9 mouse cellular contexts compared by ENCODE assay signal in genomic region chr15:99096831-99097500, GRCm38 (mm10). TPM values are rescaled to one million over a fixed set of nuclear protein-coding genes. Genes with fewer than 3 reads are reported as not detected.
DNase-seq lines count a peak whose midpoint lies in the region; ATAC-seq lines count a peak whose summit lies in the region.
"Had no signal": no experiment of that assay in that cellular context is flagged by ENCODE, and none has a peak within 500 bp of the region (broad histone marks: within the 10 kb centered on the region; RNA-seq: fewer than 3 reads in every experiment).

No protein-coding gene starts in this region.

- peak overlapping the region; percentile 48 for H3K4me3 ChIP-seq in heart, embryonic 12.5 days
- peak overlapping the region; percentile 25 for H3K4me3 ChIP-seq in hindbrain, embryonic 11.5 days (ENCODE audit: low read depth, low read length)
- H3K4me3 ChIP-seq in liver, embryonic 11.5 days (ENCODE audit: low read depth, low read length), result peak overlapping the region; percentile 45
- H3K4me3 ChIP-seq in stomach, embryonic 14.5 days (ENCODE audit: low read depth, low read length), result peak overlapping the region; percentile 34

- peaks cover 75% of the 10 kb centered on the region for H3K27me3 ChIP-seq in heart, embryonic 12.5 days (replicated peaks)
- H3K27me3 ChIP-seq in hindbrain, embryonic 11.5 days (ENCODE audit: control insufficient read depth, insufficient read depth, low read length), result peaks cover 40% of the 10 kb centered on the region
- peaks cover 87% of the 10 kb centered on the region for H3K27me3 ChIP-seq in liver, embryonic 11.5 days (replicated peaks; ENCODE audit: control insufficient read depth, insufficient read depth, low read length)
- peaks cover 65% of the 10 kb centered on the region for H3K27me3 ChIP-seq in stomach, embryonic 14.5 days (ENCODE audit: control insufficient read depth, insufficient read depth, low read length)

- H3K9ac ChIP-seq in heart, embryonic 12.5 days, result peak overlapping the region; percentile 61
- peak overlapping the region; percentile 47 for H3K9ac ChIP-seq in hindbrain, embryonic 11.5 days (ENCODE audit: low read depth, low read length)
- no peak overlapping the region for H3K9ac ChIP-seq in liver, embryonic 11.5 days (ENCODE audit: low read depth, low read length)
- H3K9ac ChIP-seq in stomach, embryonic 14.5 days (replicated peaks; ENCODE audit: low read depth, low read length), result 0 out of 2 replicates have a peak overlapping the region, but pooled peaks have one; percentile 18

- peaks cover 52% of the 10 kb centered on the region for H3K4me1 ChIP-seq in heart, embryonic 12.5 days (replicated peaks)
- peaks cover 30% of the 10 kb centered on the region for H3K4me1 ChIP-seq in hindbrain, embryonic 11.5 days (replicated peaks; ENCODE audit: control insufficient read depth, insufficient read depth, low read length)
- peaks cover 28% of the 10 kb centered on the region for H3K4me1 ChIP-seq in liver, embryonic 11.5 days (replicated peaks; ENCODE audit: control insufficient read depth, insufficient read depth, low read length)
- peaks cover 31% of the 10 kb centered on the region for H3K4me1 ChIP-seq in stomach, embryonic 14.5 days (ENCODE audit: control insufficient read depth, insufficient read depth, low read length)

- no peak for DNase-seq in heart, postnatal 25 days (ENCODE audit: low spot score)
- peak; percentile 38 to 54 for DNase-seq in adrenal gland, postnatal 36 days
- DNase-seq in hindbrain, embryonic 11.5 days (ENCODE audit: low spot score), result peak; percentile 73
- peak; percentile 69 for DNase-seq in liver, embryonic 11.5 days (ENCODE audit: low spot score)
- no peak for DNase-seq in cerebellum, postnatal 4 days (ENCODE audit: low spot score in 2 of 2)
- DNase-seq in right cerebral cortex, postnatal 4 days, result no peak

- H3K27ac ChIP-seq in heart, embryonic 12.5 days (ENCODE audit: poor library complexity, severe bottlenecking), result no peak overlapping the region
- H3K27ac ChIP-seq in hindbrain, embryonic 11.5 days (ENCODE audit: low read depth, low read length), result peak overlapping the region; percentile 80
- no peak overlapping the region for H3K27ac ChIP-seq in liver, embryonic 11.5 days (ENCODE audit: low read depth, low read length)
- H3K27ac ChIP-seq in stomach, embryonic 14.5 days (ENCODE audit: low read length), result no peak overlapping the region

- under 1% methylated on average over 58 of the region's 58 CpGs for WGBS in heart, embryonic 12.5 days
- WGBS in hindbrain, embryonic 11.5 days, result under 1% methylated on average over 46 of the region's 58 CpGs
- 1% methylated on average over 54 of the region's 58 CpGs for WGBS in liver, embryonic 11.5 days
- under 1% methylated on average over 57 of the region's 58 CpGs for WGBS in stomach, embryonic 14.5 days

- no peak for ATAC-seq in heart, embryonic 12.5 days (ENCODE audit: insufficient number of reproducible peaks, low FRiP score)
- ATAC-seq in hindbrain, embryonic 11.5 days (ENCODE audit: low FRiP score), result 0 out of 2 replicates have a peak, but pooled peaks have one; percentile 10
- no peak for ATAC-seq in liver, embryonic 11.5 days (replicated peaks; ENCODE audit: low FRiP score)
- ATAC-seq in stomach, embryonic 14.5 days (ENCODE audit: insufficient number of reproducible peaks, insufficient read depth, low FRiP score, low read depth), result no peak

- no peaks in the 10 kb centered on the region for H3K9me3 ChIP-seq in heart, embryonic 12.5 days (replicated peaks)
- no peaks in the 10 kb centered on the region for H3K9me3 ChIP-seq in hindbrain, embryonic 11.5 days (ENCODE audit: control insufficient read depth, low read length)
- no peaks in the 10 kb centered on the region for H3K9me3 ChIP-seq in liver, embryonic 11.5 days (ENCODE audit: control insufficient read depth, low read length)
- H3K9me3 ChIP-seq in stomach, embryonic 14.5 days (ENCODE audit: control insufficient read depth, low read depth, low read length), result no peaks in the 10 kb centered on the region

- peak overlapping the region; percentile 73 for H3K4me2 ChIP-seq in heart, embryonic 12.5 days
- peak overlapping the region; percentile 53 for H3K4me2 ChIP-seq in hindbrain, embryonic 11.5 days (replicated peaks; ENCODE audit: low read depth, low read length)
- peak overlapping the region; percentile 62 for H3K4me2 ChIP-seq in liver, embryonic 11.5 days
- peak overlapping the region; percentile 60 for H3K4me2 ChIP-seq in stomach, embryonic 14.5 days (replicated peaks; ENCODE audit: low read depth, low read length)

- intact Hi-C loops in heart, postnatal 25 days (cut with DNase I), result no loop called here

- H3K36me3 ChIP-seq in heart, embryonic 12.5 days, result no peaks in the 10 kb centered on the region
- no peaks in the 10 kb centered on the region for H3K36me3 ChIP-seq in hindbrain, embryonic 11.5 days (ENCODE audit: control insufficient read depth, insufficient read depth, low read length)
- no peaks in the 10 kb centered on the region for H3K36me3 ChIP-seq in liver, embryonic 11.5 days (ENCODE audit: control insufficient read depth, insufficient read depth, low read length)
- H3K36me3 ChIP-seq in stomach, embryonic 14.5 days (ENCODE audit: control insufficient read depth, insufficient read depth, low read length), result no peaks in the 10 kb centered on the region

RNA-seq across cellular contexts. Expression of gene Dnajc22, which starts 4.0 kb away (rescaled TPM):
- 1.2 TPM in 2 replicates for polyA plus RNA-seq in heart, embryonic 12.5 days (2016; fragmentation: Nextera tagmentation; extraction: Ambion mirVana)
- total RNA-seq in heart, postnatal 25 days (2021), result under 1 TPM; 0.16 to 0.45 TPM
- 1 to 10 TPM; 1.6 to 3.4 TPM for total RNA-seq in adrenal gland, postnatal 36 days (2021)
- 1.2 and 3.3 TPM in 2 replicates for polyA plus RNA-seq in hindbrain, embryonic 11.5 days (2014; fragmentation: Nextera tagmentation; extraction: Ambion mirVana)
- polyA plus RNA-seq in liver, embryonic 11.5 days (2014; fragmentation: Nextera tagmentation; extraction: Ambion mirVana), result 17.1 and 19.8 TPM in 2 replicates
- 9.3 and 11.0 TPM in 2 replicates for polyA plus RNA-seq in stomach, embryonic 14.5 days (2014; fragmentation: Nextera tagmentation; extraction: Ambion mirVana)
- total RNA-seq: hematopoietic stem cell, adult 5-6 weeks had no signal

RNA-seq across cellular contexts. Expression of gene C1ql4, which starts 9.3 kb away (rescaled TPM):
- polyA plus RNA-seq in heart, embryonic 12.5 days (2016; fragmentation: Nextera tagmentation; extraction: Ambion mirVana), result 0.34 and 0.46 TPM in 2 replicates
- not detected for total RNA-seq in heart, postnatal 25 days (2021)
- not detected for total RNA-seq in adrenal gland, postnatal 36 days (2021)
- polyA plus RNA-seq in hindbrain, embryonic 11.5 days (2014; fragmentation: Nextera tagmentation; extraction: Ambion mirVana), result 10.2 and 12.4 TPM in 2 replicates
- polyA plus RNA-seq in liver, embryonic 11.5 days (2014; fragmentation: Nextera tagmentation; extraction: Ambion mirVana), result 0.25 TPM in 1 of 2 replicates, not detected in the other
- polyA plus RNA-seq in stomach, embryonic 14.5 days (2014; fragmentation: Nextera tagmentation; extraction: Ambion mirVana), result 0.22 TPM in 1 of 2 replicates, not detected in the other
- total RNA-seq: hematopoietic stem cell, adult 5-6 weeks had no signal

RNA-seq across cellular contexts. Expression of gene Troap, which starts 22.6 kb away (rescaled TPM):
- polyA plus RNA-seq in heart, embryonic 12.5 days (2016; fragmentation: Nextera tagmentation; extraction: Ambion mirVana), result 27.2 and 28.0 TPM in 2 replicates
- under 1 TPM; 0.13 to 0.67 TPM for total RNA-seq in heart, postnatal 25 days (2021)
- total RNA-seq in adrenal gland, postnatal 36 days (2021), result 1 to 10 TPM; 1.1 to 1.6 TPM
- polyA plus RNA-seq in hindbrain, embryonic 11.5 days (2014; fragmentation: Nextera tagmentation; extraction: Ambion mirVana), result 19.1 and 22.9 TPM in 2 replicates
- polyA plus RNA-seq in liver, embryonic 11.5 days (2014; fragmentation: Nextera tagmentation; extraction: Ambion mirVana), result 26.5 and 27.8 TPM in 2 replicates
- 22.7 and 24.6 TPM in 2 replicates for polyA plus RNA-seq in stomach, embryonic 14.5 days (2014; fragmentation: Nextera tagmentation; extraction: Ambion mirVana)

RNA-seq across cellular contexts. Expression of gene Spats2, which starts 28.8 kb away (rescaled TPM):
- polyA plus RNA-seq in heart, embryonic 12.5 days (2016; fragmentation: Nextera tagmentation; extraction: Ambion mirVana), result 57.2 and 58.5 TPM in 2 replicates
- 1 to 10 TPM; 7.7 to 7.9 TPM for total RNA-seq in heart, postnatal 25 days (2021)
- total RNA-seq in adrenal gland, postnatal 36 days (2021), result 10 to 100 TPM; 15.3 to 17.7 TPM
- polyA plus RNA-seq in hindbrain, embryonic 11.5 days (2014; fragmentation: Nextera tagmentation; extraction: Ambion mirVana), result 59.5 and 64.9 TPM in 2 replicates
- polyA plus RNA-seq in liver, embryonic 11.5 days (2014; fragmentation: Nextera tagmentation; extraction: Ambion mirVana), result 32.9 and 35.0 TPM in 2 replicates
- 34.2 and 35.5 TPM in 2 replicates for polyA plus RNA-seq in stomach, embryonic 14.5 days (2014; fragmentation: Nextera tagmentation; extraction: Ambion mirVana)
- total RNA-seq: hematopoietic stem cell, adult 5-6 weeks had no signal

RNA-seq across cellular contexts. Expression of gene Prph, which starts 42.0 kb away (rescaled TPM):
- polyA plus RNA-seq in heart, embryonic 12.5 days (2016; fragmentation: Nextera tagmentation; extraction: Ambion mirVana), result 0.22 and 0.50 TPM in 2 replicates
- total RNA-seq in heart, postnatal 25 days (2021), result under 1 TPM; 0.14 to 0.42 TPM
- total RNA-seq in adrenal gland, postnatal 36 days (2021), result 1 to 10 TPM; 1.3 to 3.4 TPM
- 17.2 and 20.9 TPM in 2 replicates for polyA plus RNA-seq in hindbrain, embryonic 11.5 days (2014; fragmentation: Nextera tagmentation; extraction: Ambion mirVana)
- 0.36 and 0.90 TPM in 2 replicates for polyA plus RNA-seq in liver, embryonic 11.5 days (2014; fragmentation: Nextera tagmentation; extraction: Ambion mirVana)
- 31.1 and 38.9 TPM in 2 replicates for polyA plus RNA-seq in stomach, embryonic 14.5 days (2014; fragmentation: Nextera tagmentation; extraction: Ambion mirVana)
- total RNA-seq: hematopoietic stem cell, adult 5-6 weeks had no signal

Comparison
In these comparisons a context has a peak if more than half of its experiments do, and no peak if none do; other contexts are left out.
1. DNase-seq: peak in adrenal gland, postnatal 36 days (2 of 2), hindbrain, embryonic 11.5 days (single experiment) and liver, embryonic 11.5 days (single experiment); none in heart, postnatal 25 days (single experiment), cerebellum, postnatal 4 days (0 of 2) and right cerebral cortex, postnatal 4 days (single experiment).
2. Peak in every context shown above with its lines, with median percentiles within 50 percentile points of each other: H3K4me2 ChIP-seq and H3K4me3 ChIP-seq.